Mouse (Mus musculus) macrophage (primary cell): Measurements from ENCODE around the gene Cib1. TPM values are rescaled to one million over a fixed set of nuclear protein-coding genes. Genes with fewer than 3 reads are reported as not detected.

Experiments used
- H3K27ac ChIP-seq: fragments of 350-480 bp; formaldehyde crosslinking; 2 replicates; pipeline ENCODE4 v1.9.0; 2021
- H3K36me3 ChIP-seq: fragments of 350-480 bp; formaldehyde crosslinking; 2 replicates; pipeline ENCODE4 v1.9.0; 2021; ENCODE audit errors: inconsistent target
- H3K4me3 ChIP-seq: fragments of 350-480 bp; formaldehyde crosslinking; 2 replicates; pipeline ENCODE4 v1.9.0; 2021; ENCODE audit errors: inconsistent target
- H3K79me2 ChIP-seq: fragments of 350-480 bp; formaldehyde crosslinking; 2 replicates; pipeline ENCODE4 v1.9.0; 2021; ENCODE audit errors: inconsistent target
- WGBS: methylation state at CpG from one replicate; pipeline ENCODE4 v1.1.7; 2026; ENCODE audit warnings: inconsistent platforms; ENCODE audit not compliant: missing documents; 5-methylcytosine and 5-hydroxymethylcytosine counted together
- polyA plus RNA-seq: library from polyadenylated mRNA; stranded (reverse); fragments of 250-400 nt; gene quantifications from 3 replicates; pipeline ENCODE4 v1.2.4, GENCODE M21; 2018; ENCODE audit warnings: inconsistent platforms

Gene Cib1
- polyA plus RNA-seq, 1 experiment from 2014 or later = 28.5 TPM

- Histone ChIP-seq H3K27ac (no peak overlapping the region), H3K79me2 (peaks cover 74% of the 10 kb centered on the region; the same call in 1 of the 2 replicates), H3K36me3 (no peaks in the 10 kb centered on the region), H3K4me3 (no peak overlapping the region)
- WGBS = 95% methylated on average over 15 of the region's 15 CpGs
Measured at GRCm38 (mm10) chr7:80201888-80202540, 30.6 kb downstream of the Cib1 start.

GRCm38 (mm10) chr7:80200963-80201539 lies 31.6 kb downstream of the Cib1 start:
- no peak overlapping the region for H3K4me3 ChIP-seq
- no peaks in the 10 kb centered on the region for H3K36me3 ChIP-seq
- H3K27ac ChIP-seq = no peak overlapping the region
- WGBS = 95% methylated on average over 5 of the region's 5 CpGs
- H3K79me2 ChIP-seq = peaks cover 64% of the 10 kb centered on the region; the same call in 1 of the 2 replicates

GRCm38 (mm10) chr7:80200588-80200945 lies 32.0 kb downstream of the Cib1 start:
- Histone ChIP-seq H3K79me2 (peaks cover 59% of the 10 kb centered on the region; the same call in 1 of the 2 replicates), H3K36me3 (no peaks in the 10 kb centered on the region), H3K4me3 (no peak overlapping the region), H3K27ac (no peak overlapping the region)
- WGBS = 95% methylated on average over 6 of the region's 6 CpGs

GRCm38 (mm10) chr7:80199851-80200587 lies 32.6 kb downstream of the Cib1 start:
- H3K4me3 ChIP-seq = no peak overlapping the region; the same call in 1 of the 2 replicates
- 84% methylated on average over 11 of the region's 11 CpGs for WGBS

GRCm38 (mm10) chr7:80199286-80199685 lies 33.3 kb downstream of the Cib1 start:
- H3K79me2 ChIP-seq = peaks cover 47% of the 10 kb centered on the region; the same call in 1 of the 2 replicates
- H3K4me3 ChIP-seq = peak overlapping the region; percentile 82
- H3K36me3 ChIP-seq = no peaks in the 10 kb centered on the region
- 25% methylated on average over 6 of the region's 6 CpGs for WGBS
- H3K27ac ChIP-seq = peak overlapping the region; percentile 22; the same call in 1 of the 2 replicates

More at GRCm38 (mm10) chr7:80199851-80200587, 32.6 kb downstream of the Cib1 start:
- no peak overlapping the region for H3K27ac ChIP-seq
- peaks cover 54% of the 10 kb centered on the region; the same call in 1 of the 2 replicates for H3K79me2 ChIP-seq
- no peaks in the 10 kb centered on the region for H3K36me3 ChIP-seq

- Histone ChIP-seq H3K36me3 (no peaks in the 10 kb centered on the region), H3K4me3 (peak overlapping the region; percentile 82), H3K27ac (peak overlapping the region; percentile 22; the same call in 1 of the 2 replicates), H3K79me2 (peaks cover 42% of the 10 kb centered on the region; the same call in 1 of the 2 replicates)
- WGBS = 1% methylated on average over 11 of the region's 11 CpGs
Measured at GRCm38 (mm10) chr7:80198863-80199262, 33.8 kb downstream of the Cib1 start.

GRCm38 (mm10) chr7:80197941-80198778 lies 34.5 kb downstream of the Cib1 start:
- WGBS = 1% methylated on average over 74 of the region's 74 CpGs
- no peak overlapping the region for H3K27ac ChIP-seq
- no peaks in the 10 kb centered on the region for H3K36me3 ChIP-seq
- H3K4me3 ChIP-seq = peak overlapping the region; percentile 82
- H3K79me2 ChIP-seq = peaks cover 40% of the 10 kb centered on the region; the same call in 1 of the 2 replicates

- H3K4me3 ChIP-seq = no peak overlapping the region
- 43% methylated on average over 4 of the region's 4 CpGs for WGBS
- H3K79me2 ChIP-seq = peaks cover 33% of the 10 kb centered on the region; the same call in 1 of the 2 replicates
- H3K27ac ChIP-seq = no peak overlapping the region
- no peaks in the 10 kb centered on the region for H3K36me3 ChIP-seq
Measured at GRCm38 (mm10) chr7:80197371-80197770, 35.2 kb downstream of the Cib1 start.

- Histone ChIP-seq H3K36me3 (no peaks in the 10 kb centered on the region), H3K4me3 (no peak overlapping the region), H3K79me2 (peaks cover 17% of the 10 kb centered on the region; the same call in 1 of the 2 replicates), H3K27ac (no peak overlapping the region)
- 89% methylated on average over 11 of the region's 11 CpGs for WGBS
Measured at GRCm38 (mm10) chr7:80195576-80196263, 36.9 kb downstream of the Cib1 start.

- no peak overlapping the region for H3K27ac ChIP-seq
- WGBS = 96% methylated on average over 5 of the region's 5 CpGs
- no peak overlapping the region for H3K4me3 ChIP-seq
Measured at GRCm38 (mm10) chr7:80195146-80195545, 37.5 kb downstream of the Cib1 start.

GRCm38 (mm10) chr7:80193941-80194739 lies 38.5 kb downstream of the Cib1 start:
- H3K4me3 ChIP-seq = no peak overlapping the region

More at GRCm38 (mm10) chr7:80195146-80195545, 37.5 kb downstream of the Cib1 start:
- no peaks in the 10 kb centered on the region for H3K36me3 ChIP-seq
- peaks cover 11% of the 10 kb centered on the region; the same call in 1 of the 2 replicates for H3K79me2 ChIP-seq

GRCm38 (mm10) chr7:80192226-80193061 lies 40.2 kb downstream of the Cib1 start:
- no peaks in the 10 kb centered on the region for H3K79me2 ChIP-seq
- 5% methylated on average over 16 of the region's 16 CpGs for WGBS
- no peaks in the 10 kb centered on the region for H3K36me3 ChIP-seq
- peak overlapping the region; percentile 18 for H3K4me3 ChIP-seq
- H3K27ac ChIP-seq = peak overlapping the region; percentile 84

More at GRCm38 (mm10) chr7:80193941-80194739, 38.5 kb downstream of the Cib1 start:
- WGBS = 70% methylated on average over 13 of the region's 13 CpGs
- Histone ChIP-seq H3K79me2 (peaks cover under 1% of the 10 kb centered on the region; the same call in 1 of the 2 replicates), H3K36me3 (no peaks in the 10 kb centered on the region), H3K27ac (no peak overlapping the region)
